Mouse (Mus musculus) embryo, embryonic 10 days (tissue): Measurements from ENCODE around the gene Slc41a3.

ENCODE experiments used
- DNase-seq: peaks from one replicate; pipeline ENCODE4 v3.0.0-alpha.2; 2015; ENCODE audit warnings: low spot score

Slc41a3 gene

DNA sequence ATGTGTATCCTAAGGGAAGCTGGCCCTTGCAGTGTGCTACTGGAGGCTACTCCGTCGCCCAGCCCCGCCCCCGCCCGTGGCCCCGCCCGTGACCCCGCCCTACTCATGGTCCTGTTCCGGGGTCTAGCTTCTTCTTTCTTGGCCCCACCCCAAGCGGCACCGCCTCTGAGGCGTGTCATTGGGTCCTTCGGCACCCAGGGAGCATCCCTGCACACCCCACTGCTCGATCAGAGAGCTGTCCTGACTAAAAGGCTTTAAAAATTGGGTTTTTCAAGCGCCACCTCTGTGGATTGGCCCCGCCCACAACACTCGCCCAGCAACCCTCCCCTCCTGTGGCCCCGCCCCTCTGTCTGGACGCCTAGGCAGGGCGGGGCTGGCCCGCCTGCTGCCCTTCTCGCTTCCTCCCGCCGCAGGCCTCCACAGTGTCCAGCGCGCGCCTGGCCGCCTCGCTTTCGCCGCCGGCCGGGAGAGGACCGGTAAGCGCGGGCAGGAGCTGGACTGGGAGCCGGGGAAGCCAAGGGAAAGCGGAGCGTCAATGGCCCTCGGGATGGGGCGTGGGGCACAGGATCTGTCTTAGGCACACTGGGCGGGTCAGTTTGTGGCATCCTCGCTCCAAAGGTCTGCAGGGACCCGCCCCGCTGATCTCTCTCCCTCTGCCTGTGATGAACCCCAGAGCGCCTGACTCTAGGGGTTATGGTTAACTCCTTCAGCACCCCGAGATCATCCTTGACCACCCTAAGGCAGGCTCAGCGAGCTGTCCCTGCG lies at the start of gene Slc41a3:
Slc41a3 (plus strand) TSS at position 193 of the 765 bp plus-strand sequence.
- DNase-seq, result peak; percentile 89

DNA sequence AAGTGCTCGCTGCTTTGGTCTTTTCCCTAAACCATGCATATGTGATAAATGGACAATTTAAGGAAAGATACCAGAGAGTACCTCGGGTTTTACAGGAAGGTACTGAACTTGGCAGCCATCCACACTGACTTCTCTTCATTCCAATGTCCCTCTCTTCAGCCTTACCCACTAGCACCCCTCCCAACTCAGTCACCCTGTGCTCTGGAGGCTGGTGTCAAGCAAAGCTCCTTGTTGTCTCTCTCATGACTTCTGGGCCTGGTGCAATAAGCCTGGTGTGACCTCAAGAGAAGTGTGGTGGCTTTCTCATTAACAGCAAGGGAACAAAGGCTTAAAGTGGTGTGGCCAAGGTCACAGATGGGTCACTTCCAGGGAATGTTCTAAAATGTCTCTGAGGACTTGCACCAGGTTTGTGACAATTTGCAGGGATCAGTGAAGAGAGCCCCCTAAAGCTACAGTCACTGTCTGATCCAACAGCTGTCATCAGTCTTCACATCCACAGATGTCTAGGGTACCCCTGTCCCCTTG lies 47.9 kb upstream of the Slc41a3 start:
- no peak for DNase-seq

DNA sequence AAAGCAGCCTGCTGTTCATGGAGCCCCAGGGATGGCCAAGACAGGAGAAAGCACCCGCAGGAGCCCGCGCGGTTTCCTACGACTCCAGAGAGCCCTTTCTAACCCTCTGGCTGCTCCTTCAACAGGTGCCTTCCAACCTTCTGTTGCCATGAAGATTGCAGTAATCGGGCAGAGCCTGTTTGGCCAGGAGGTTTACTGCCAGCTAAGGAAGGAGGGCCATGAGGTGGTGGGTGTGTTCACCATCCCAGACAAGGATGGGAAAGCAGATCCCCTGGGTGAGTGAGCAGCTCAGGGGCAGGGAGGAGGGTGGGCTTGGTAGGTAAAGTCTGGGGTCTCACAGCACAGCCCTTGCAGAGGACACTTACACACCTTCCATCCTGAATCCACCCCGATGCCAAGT lies 47.4 kb upstream of the Slc41a3 start:
- DNase-seq, result no peak

DNA sequence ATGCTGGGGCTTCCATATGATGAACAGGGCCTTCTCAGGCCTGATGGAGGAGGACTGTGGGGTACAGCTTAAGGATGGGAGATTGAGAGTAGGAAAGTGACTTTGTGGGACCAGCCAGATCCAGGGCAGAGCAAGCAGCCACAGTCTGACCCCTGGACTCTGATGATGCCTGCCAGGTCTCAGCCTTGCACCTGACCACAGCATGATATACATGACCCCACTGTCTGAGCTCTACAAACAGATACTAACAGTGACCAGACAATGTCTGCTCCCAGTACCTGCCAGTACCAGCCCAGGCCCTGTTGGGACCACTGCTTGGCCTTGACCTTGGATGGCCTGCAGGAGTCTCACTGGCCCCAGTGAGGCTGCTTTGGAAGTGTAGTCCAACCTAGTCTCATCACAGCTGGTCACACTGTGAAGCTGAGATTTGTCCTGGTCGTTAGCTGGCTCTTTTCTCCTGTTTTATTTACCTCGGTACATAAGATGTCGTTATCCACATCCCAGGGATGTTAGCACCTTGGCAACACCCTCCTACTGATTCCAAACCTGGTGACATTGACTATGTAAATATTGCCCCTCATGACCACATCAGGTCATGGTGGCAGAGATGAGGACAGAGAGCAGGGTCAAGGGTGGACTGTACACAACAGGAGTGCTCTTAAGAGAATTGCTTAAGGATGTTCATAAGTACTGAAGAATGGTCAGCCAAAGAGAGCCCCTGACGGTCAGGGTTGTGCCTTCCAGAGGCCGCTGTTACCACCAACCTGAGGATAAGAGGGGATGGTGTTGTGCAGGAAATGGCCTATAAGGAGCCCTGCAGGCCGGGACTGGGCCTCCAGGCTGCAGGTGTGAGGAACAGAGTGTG lies 46.5 kb upstream of the Slc41a3 start:
- no peak for DNase-seq

DNA sequence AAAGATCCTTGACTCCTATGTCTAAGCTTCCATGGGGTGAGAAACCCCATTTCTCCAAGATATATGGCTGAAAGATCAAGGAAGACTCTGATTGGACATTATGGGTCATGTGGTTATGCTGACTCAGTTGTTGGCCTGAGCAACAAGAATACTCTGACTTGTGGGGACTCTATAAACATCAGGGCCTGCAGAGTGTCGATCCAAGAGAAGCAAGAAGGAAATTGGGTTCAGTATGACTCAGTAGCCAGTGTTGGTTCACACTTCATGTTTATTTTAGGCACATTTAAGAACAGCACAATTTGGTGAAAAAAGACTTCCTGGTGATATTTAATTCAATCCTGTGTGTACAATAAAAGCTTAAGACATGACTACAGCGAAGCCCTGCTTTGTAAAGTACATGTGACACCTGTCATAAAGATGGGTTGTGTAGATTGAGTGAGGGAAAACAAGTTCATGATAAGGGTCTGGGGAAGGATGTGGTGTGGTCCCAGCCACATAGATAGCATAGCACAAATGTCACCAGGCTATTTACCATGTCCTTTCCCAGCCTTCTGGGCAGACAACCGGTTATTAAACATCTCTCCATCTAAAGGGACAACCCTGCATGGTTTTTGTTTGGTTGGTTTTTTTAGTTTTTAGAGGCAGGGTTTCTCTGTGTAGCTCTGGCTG lies 44.0 kb upstream of the Slc41a3 start:
- DNase-seq, result no peak

- DNase-seq, result peak; percentile 61
Measured at GRCm38 (mm10) chr6:90561234-90561781, 43.2 kb upstream of the Slc41a3 start.

GRCm38 (mm10) chr6:90564240-90564639 lies 40.3 kb upstream of the Slc41a3 start:
- DNase-seq, result no peak

DNA sequence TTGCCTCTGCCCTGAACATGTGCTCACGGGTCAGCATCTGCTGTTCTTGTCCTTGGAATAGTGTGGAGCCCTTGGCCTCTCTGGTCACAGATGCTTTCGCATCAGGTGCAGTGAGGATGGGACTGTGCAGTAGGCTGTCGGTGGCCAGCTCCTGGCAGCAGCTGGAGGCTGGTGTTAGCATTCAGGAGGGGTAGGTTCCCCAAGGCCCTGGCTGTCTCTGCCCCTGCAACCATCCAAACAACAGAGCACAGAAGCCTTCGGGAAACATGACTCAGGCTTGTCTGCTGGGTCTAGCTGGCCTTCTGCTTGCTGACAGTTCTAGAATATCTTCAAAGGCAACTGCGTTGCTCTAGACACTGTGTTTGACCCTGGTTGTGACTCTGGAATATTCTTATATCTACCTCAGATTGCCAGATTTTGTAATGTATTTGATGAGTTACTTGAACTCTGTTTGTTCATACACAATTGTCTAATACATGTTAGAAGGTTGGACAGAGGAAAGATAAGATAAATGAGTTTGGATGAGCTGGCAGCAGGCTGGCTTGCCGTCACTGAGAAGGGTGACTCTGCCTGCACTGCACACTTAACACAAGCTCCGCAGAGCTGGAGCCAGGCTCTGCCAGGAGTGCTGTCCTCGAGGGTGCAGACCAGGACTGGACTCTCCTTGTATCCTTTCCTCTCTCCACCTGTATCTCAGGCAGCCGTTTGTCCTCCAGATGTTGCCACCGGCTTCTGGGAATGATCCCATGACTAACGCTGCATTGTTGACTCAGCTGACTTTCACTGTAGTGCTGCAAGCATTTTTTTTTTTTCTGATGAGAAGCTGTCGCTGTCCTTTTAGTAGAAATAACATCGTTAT lies 38.9 kb upstream of the Slc41a3 start:
- DNase-seq, result no peak

- DNase-seq, result no peak
Measured at GRCm38 (mm10) chr6:90567486-90567885, 37.0 kb upstream of the Slc41a3 start.

DNA sequence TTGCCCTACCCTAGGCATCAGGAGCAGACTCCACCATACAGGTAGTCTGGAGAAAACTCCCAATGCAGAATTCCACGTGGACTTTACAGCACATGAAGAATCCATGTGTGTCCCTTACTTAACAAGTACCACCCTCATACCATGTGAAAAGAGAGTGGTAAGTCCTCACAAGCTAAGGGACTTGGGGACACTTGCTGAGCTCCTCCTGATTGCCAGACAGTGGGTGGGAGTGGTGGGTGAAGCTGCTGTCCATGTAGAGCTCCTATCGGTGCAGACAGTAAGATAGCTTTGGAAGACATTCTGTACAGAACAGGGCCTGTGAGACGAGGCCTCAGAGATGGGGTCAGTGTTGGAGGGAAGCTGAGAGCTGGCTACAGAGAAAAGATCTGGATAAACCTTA lies 36.6 kb upstream of the Slc41a3 start:
- no peak for DNase-seq

DNA sequence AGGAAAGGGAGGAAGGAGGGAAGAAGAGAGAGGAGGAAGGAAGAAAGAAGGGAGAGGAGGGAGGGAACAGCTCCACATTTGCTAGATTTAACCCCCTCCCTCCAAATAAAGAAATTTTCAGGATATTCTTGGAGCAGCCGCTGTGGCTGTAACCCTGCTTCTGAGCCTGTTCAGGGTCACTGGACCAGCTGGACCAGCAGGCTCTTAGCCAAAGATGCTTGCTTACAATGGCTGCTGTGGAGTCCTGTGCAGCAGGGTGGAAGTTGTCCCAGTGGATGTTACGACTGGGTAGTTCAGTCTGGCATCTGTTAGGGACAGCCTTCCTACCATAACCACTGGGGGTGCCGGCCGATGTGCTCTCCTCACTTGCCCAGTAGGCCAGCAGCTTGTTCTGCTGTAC lies 35.8 kb upstream of the Slc41a3 start:
- DNase-seq, result no peak

- DNase-seq, result no peak
Measured at GRCm38 (mm10) chr6:90569736-90570383, 34.7 kb upstream of the Slc41a3 start.

DNA sequence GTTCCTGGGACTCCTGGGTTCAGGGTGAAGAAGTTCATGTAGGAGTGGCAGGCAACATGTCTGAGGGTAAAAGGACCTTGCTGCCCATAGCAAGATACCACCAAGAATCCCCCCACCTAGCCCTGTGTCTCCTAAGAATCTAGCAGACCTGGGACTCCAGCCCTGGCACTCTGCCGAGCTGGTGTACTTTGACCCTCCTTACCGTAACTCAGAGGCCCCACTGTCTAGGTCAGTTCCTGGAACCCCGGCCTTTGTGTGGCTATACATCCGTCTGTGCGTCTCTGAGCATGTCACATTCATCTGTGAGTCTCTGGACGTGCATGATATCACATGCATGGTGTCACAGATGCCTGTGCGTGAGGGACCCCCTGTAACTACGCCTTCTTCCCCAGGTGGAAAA lies 34.1 kb upstream of the Slc41a3 start:
- DNase-seq, result no peak

- DNase-seq, result peak; percentile 88
Measured at GRCm38 (mm10) chr6:90575261-90575715, 29.2 kb upstream of the Slc41a3 start.

DNA sequence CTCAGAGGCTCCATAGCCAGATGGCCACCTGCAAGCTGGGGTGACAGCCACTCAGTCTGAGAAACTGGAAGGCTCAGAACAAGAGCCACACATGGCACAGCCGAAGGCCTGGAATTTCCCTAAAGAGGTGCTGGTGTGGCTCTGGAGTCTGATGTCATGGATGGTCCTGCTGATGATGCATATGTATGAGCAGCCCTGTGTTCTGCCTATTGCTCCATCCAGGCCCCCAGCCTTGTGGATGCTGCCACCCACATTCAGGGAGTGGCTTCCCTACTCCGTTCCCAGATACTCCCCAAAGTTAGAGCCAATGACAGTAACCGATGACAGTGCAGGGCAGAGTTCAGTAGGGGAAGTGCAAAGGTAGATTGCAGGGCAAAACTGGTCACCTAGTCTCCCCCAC lies 26.4 kb upstream of the Slc41a3 start:
- DNase-seq, result no peak

- DNase-seq, result no peak
Measured at GRCm38 (mm10) chr6:90582331-90582730, 22.2 kb upstream of the Slc41a3 start.

DNA sequence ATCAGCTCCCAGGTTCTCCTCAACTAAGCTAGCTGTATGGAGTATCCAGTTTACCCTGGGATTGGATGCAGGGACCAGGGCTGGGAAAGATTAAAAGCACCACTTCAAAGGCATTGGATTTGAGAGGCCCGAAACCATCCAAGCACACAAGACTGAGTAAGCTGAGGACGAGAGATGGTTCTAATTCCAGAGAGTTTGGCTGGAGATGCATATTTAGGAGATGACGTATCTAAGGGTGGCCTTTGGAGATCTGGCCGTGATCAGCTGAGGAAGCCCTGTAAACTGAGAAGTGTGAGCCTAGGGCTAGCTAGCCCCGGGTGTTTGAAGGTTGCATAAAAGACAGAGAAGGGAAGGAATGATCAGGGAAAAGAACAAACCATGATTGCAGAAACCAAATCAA lies 16.4 kb upstream of the Slc41a3 start:
- no peak for DNase-seq

DNA sequence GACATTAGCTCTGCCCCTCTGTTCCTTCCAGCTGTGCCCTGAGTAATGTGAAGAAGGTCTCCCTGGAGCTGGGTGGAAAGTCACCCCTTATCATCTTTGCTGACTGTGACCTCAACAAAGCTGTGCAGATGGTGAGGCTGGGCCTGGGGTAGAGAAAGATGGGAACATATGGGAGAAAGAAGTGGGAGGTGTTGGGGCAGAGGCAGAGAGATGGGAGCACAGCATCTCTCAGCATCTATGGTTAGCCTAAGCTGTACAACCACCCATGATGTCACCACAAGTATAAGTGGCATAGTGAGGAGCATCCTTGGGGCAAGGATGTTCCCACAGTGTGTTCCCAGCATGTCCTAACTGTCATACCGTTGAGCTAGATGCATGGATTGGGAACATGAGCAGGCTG lies 13.8 kb upstream of the Slc41a3 start:
- DNase-seq, result no peak

GRCm38 (mm10) chr6:90594972-90595371 lies 9.6 kb upstream of the Slc41a3 start:
- DNase-seq, result no peak

- no peak for DNase-seq
Measured at GRCm38 (mm10) chr6:90597060-90597459, 7.5 kb upstream of the Slc41a3 start.

DNA sequence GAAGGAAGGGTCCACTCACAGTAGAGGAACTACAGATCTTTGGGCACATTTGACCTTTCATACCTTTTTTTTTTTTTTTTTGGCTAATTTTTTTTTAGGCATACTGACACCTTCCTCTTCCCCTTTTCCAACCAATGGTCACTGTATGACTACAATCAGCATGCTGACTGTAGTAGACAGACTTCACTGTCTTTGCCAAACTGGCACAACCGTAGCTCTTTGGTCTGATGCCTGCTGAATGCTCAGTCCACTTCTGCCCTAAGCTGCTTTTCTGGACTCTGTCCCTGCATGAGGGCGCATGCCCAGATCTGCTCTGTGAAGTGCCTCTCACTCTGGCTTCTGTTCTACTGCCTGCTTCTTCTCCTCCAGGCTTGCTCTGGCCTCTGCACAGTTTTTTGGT lies 6.9 kb upstream of the Slc41a3 start:
- DNase-seq, result no peak
